Mouse (Mus musculus) lung, embryonic 15.5 days (tissue): ENCODE results near the gene Gpr45. TPM values are rescaled to one million over a fixed set of nuclear protein-coding genes. Genes with fewer than 3 reads are reported as not detected.
A peak's percentile ranks its signal among the peaks of the same experiment; 100 is the strongest.
"Not testable (repeated sequence)": the region's sequence is repeated elsewhere in the genome, so short reads cannot be mapped to it uniquely, and the experiment has no call there.

Experiments
- ATAC-seq: fragments of 200-750 bp; cut with Nextera tagmentation; 2 replicates; pipeline ENCODE4 v1.8.0; 2017; ENCODE audit warnings: moderate number of reproducible peaks, borderline replicate concordance; ENCODE audit not compliant: low FRiP score, low TSS enrichment; ENCODE audit errors: extremely low read depth
- H3K27ac ChIP-seq: fragments of 300-500 bp; sonication (generic); 2 replicates; pipeline ENCODE4 v1.5.1; 2015; ENCODE audit warnings: moderate library complexity, mild to moderate bottlenecking, inconsistent platforms
- H3K27me3 ChIP-seq: fragments of 300-500 bp; sonication (generic); 2 replicates; pipeline ENCODE4 v1.6.1; 2015; ENCODE audit warnings: inconsistent platforms
- H3K36me3 ChIP-seq: fragments of 300-500 bp; sonication (generic); 2 replicates; pipeline ENCODE4 v1.6.1; 2015; ENCODE audit warnings: inconsistent platforms
- H3K4me1 ChIP-seq: fragments of 300-500 bp; sonication (generic); 2 replicates; pipeline ENCODE4 v1.6.1; 2015; ENCODE audit warnings: inconsistent platforms
- H3K4me2 ChIP-seq: fragments of 300-500 bp; sonication (generic); 2 replicates; pipeline ENCODE4 v1.6.1; 2015; ENCODE audit warnings: inconsistent platforms, mild to moderate bottlenecking, moderate library complexity
- H3K4me3 ChIP-seq: fragments of 300-500 bp; sonication (generic); 2 replicates; pipeline ENCODE4 v1.5.1; 2015; ENCODE audit warnings: mild to moderate bottlenecking, inconsistent platforms
- H3K9ac ChIP-seq: fragments of 300-500 bp; sonication (generic); 2 replicates; pipeline ENCODE4 v1.6.1; 2015; ENCODE audit warnings: inconsistent platforms
- H3K9me3 ChIP-seq: fragments of 300-500 bp; sonication (generic); 2 replicates; pipeline ENCODE4 v1.6.1; 2016; ENCODE audit warnings: inconsistent platforms
- WGBS: fragments of 180-500 bp; shearing (Covaris S2); methylation state at CpG from one replicate; pipeline ENCODE4 v1.1.7; 2015; 5-methylcytosine and 5-hydroxymethylcytosine counted together
- polyA plus RNA-seq: library from polyadenylated mRNA; unstranded; fragments of >200 nt; fragmentation: Nextera tagmentation; extraction: Ambion mirVana; gene quantifications from 2 replicates; pipeline ENCODE4 v1.2.1, GENCODE M21; 2015

The Gpr45 gene
- polyA plus RNA-seq, 1 experiment from 2014 or later = 3.6 TPM

GRCm38 (mm10) chr1:42983082-42983771 lies 30.6 kb downstream of the Gpr45 start:
- no peaks in the 10 kb centered on the region for H3K36me3 ChIP-seq
- WGBS = 39% methylated on average over 8 of the region's 8 CpGs

GRCm38 (mm10) chr1:42984119-42984518 lies 31.4 kb downstream of the Gpr45 start:
- WGBS = 74% methylated on average over 3 of the region's 3 CpGs
- Histone ChIP-seq H3K36me3 (no peaks in the 10 kb centered on the region), H3K27ac (no peak overlapping the region), H3K4me3 (no peak overlapping the region), H3K27me3 (no peaks in the 10 kb centered on the region), H3K4me1 (no peaks in the 10 kb centered on the region), H3K9ac (no peak overlapping the region), H3K9me3 (no peaks in the 10 kb centered on the region), H3K4me2 (no peak overlapping the region)
- ATAC-seq = no peak

More at GRCm38 (mm10) chr1:42983082-42983771, 30.6 kb downstream of the Gpr45 start:
- H3K9ac ChIP-seq = no peak overlapping the region
- no peak for ATAC-seq
- no peaks in the 10 kb centered on the region for H3K9me3 ChIP-seq
- H3K27me3 ChIP-seq = no peaks in the 10 kb centered on the region
- no peak overlapping the region for H3K4me3 ChIP-seq
- H3K4me1 ChIP-seq = no peaks in the 10 kb centered on the region
- no peak overlapping the region for H3K27ac ChIP-seq
- no peak overlapping the region for H3K4me2 ChIP-seq

GRCm38 (mm10) chr1:42988996-42989395 lies 36.3 kb downstream of the Gpr45 start:
- Histone ChIP-seq H3K4me2 (no peak overlapping the region), H3K27ac (no peak overlapping the region), H3K9ac (no peak overlapping the region), H3K36me3 (no peaks in the 10 kb centered on the region), H3K27me3 (no peaks in the 10 kb centered on the region), H3K4me1 (no peaks in the 10 kb centered on the region), H3K9me3 (no peaks in the 10 kb centered on the region), H3K4me3 (no peak overlapping the region)
- 77% methylated on average over 2 of the region's 2 CpGs for WGBS
- no peak for ATAC-seq

GRCm38 (mm10) chr1:43006051-43006514 lies 53.4 kb downstream of the Gpr45 start:
- Histone ChIP-seq H3K27me3 (no peaks in the 10 kb centered on the region), H3K4me2 (no peak overlapping the region), H3K9ac (no peak overlapping the region), H3K36me3 (no peaks in the 10 kb centered on the region), H3K27ac (no peak overlapping the region), H3K4me3 (no peak overlapping the region), H3K4me1 (no peaks in the 10 kb centered on the region), H3K9me3 (no peaks in the 10 kb centered on the region)
- 26% methylated on average over 13 of the region's 13 CpGs for WGBS
- ATAC-seq = peak; percentile 11; the same call in 1 of the 2 replicates

GRCm38 (mm10) chr1:43006524-43006923 lies 53.9 kb downstream of the Gpr45 start:
- Histone ChIP-seq H3K4me3 (no peak overlapping the region), H3K27ac (no peak overlapping the region), H3K9me3 (no peaks in the 10 kb centered on the region), H3K4me2 (no peak overlapping the region), H3K4me1 (no peaks in the 10 kb centered on the region), H3K36me3 (no peaks in the 10 kb centered on the region), H3K9ac (no peak overlapping the region), H3K27me3 (no peaks in the 10 kb centered on the region)
- no peak for ATAC-seq
- 63% methylated on average over 4 of the region's 4 CpGs for WGBS

- Histone ChIP-seq H3K36me3 (no peaks in the 10 kb centered on the region), H3K27me3 (no peaks in the 10 kb centered on the region), H3K4me1 (no peaks in the 10 kb centered on the region), H3K9ac (no peak overlapping the region), H3K4me3 (no peak overlapping the region), H3K27ac (no peak overlapping the region), H3K9me3 (no peaks in the 10 kb centered on the region), H3K4me2 (no peak overlapping the region)
- 89% methylated on average over 4 of the region's 4 CpGs for WGBS
- ATAC-seq = no peak
Measured at GRCm38 (mm10) chr1:43010461-43010860, 57.8 kb downstream of the Gpr45 start.

- H3K27me3 ChIP-seq, H3K4me2 ChIP-seq, H3K27ac ChIP-seq, H3K4me3 ChIP-seq, H3K9me3 ChIP-seq, H3K4me1 ChIP-seq, ATAC-seq, H3K9ac ChIP-seq, H3K36me3 ChIP-seq: not testable (repeated sequence)
- 77% methylated on average over 7 of the region's 7 CpGs for WGBS
Measured at GRCm38 (mm10) chr1:43015153-43015685, 62.5 kb downstream of the Gpr45 start.

GRCm38 (mm10) chr1:43036014-43036413 lies 83.3 kb downstream of the Gpr45 start:
- WGBS = 82% methylated on average over 7 of the region's 7 CpGs

GRCm38 (mm10) chr1:43042271-43042670 lies 89.6 kb downstream of the Gpr45 start:
- ATAC-seq = no peak
- Histone ChIP-seq H3K36me3 (no peaks in the 10 kb centered on the region), H3K9me3 (no peaks in the 10 kb centered on the region), H3K4me3 (no peak overlapping the region), H3K4me1 (peaks cover 17% of the 10 kb centered on the region; the same call in 1 of the 2 replicates), H3K4me2 (no peak overlapping the region), H3K27me3 (no peaks in the 10 kb centered on the region), H3K9ac (no peak overlapping the region), H3K27ac (no peak overlapping the region)
- 19% methylated on average over 6 of the region's 6 CpGs for WGBS

More at GRCm38 (mm10) chr1:43036014-43036413, 83.3 kb downstream of the Gpr45 start:
- no peak overlapping the region for H3K4me2 ChIP-seq
- H3K9ac ChIP-seq = no peak overlapping the region
- no peak overlapping the region for H3K27ac ChIP-seq
- no peaks in the 10 kb centered on the region for H3K36me3 ChIP-seq
- H3K4me3 ChIP-seq = no peak overlapping the region
- no peaks in the 10 kb centered on the region for H3K4me1 ChIP-seq
- no peaks in the 10 kb centered on the region for H3K27me3 ChIP-seq
- H3K9me3 ChIP-seq = no peaks in the 10 kb centered on the region
- no peak for ATAC-seq

GRCm38 (mm10) chr1:43045204-43045982 lies 92.7 kb downstream of the Gpr45 start:
- Histone ChIP-seq H3K27me3 (no peaks in the 10 kb centered on the region), H3K4me3 (no peak overlapping the region), H3K9ac (no peak overlapping the region), H3K27ac (no peak overlapping the region), H3K4me2 (no peak overlapping the region), H3K36me3 (no peaks in the 10 kb centered on the region), H3K4me1 (peaks cover 20% of the 10 kb centered on the region; the same call in 1 of the 2 replicates), H3K9me3 (no peaks in the 10 kb centered on the region)
- WGBS = 59% methylated on average over 14 of the region's 14 CpGs
- no peak for ATAC-seq

GRCm38 (mm10) chr1:43046990-43047389 lies 94.3 kb downstream of the Gpr45 start:
- H3K4me2 ChIP-seq = no peak overlapping the region; the same call in 1 of the 2 replicates
- H3K4me1 ChIP-seq = peaks cover 17% of the 10 kb centered on the region; the same call in 1 of the 2 replicates
- no peak for ATAC-seq
- peaks cover 9% of the 10 kb centered on the region; the same call in 1 of the 2 replicates for H3K36me3 ChIP-seq
- H3K9me3 ChIP-seq = no peaks in the 10 kb centered on the region
- H3K9ac ChIP-seq = no peak overlapping the region
- 51% methylated on average over 2 of the region's 2 CpGs for WGBS
- H3K4me3 ChIP-seq = no peak overlapping the region
- H3K27ac ChIP-seq = no peak overlapping the region
- H3K27me3 ChIP-seq = no peaks in the 10 kb centered on the region

- H3K27me3 ChIP-seq = no peaks in the 10 kb centered on the region
- no peaks in the 10 kb centered on the region for H3K9me3 ChIP-seq
- 85% methylated on average over 10 of the region's 10 CpGs for WGBS
- H3K9ac ChIP-seq = no peak overlapping the region
- H3K27ac ChIP-seq = 0 out of 2 replicates have a peak overlapping the region, but pooled peaks have one; percentile 6
- no peak for ATAC-seq
- H3K36me3 ChIP-seq = peaks cover 13% of the 10 kb centered on the region; the same call in 1 of the 2 replicates
- H3K4me1 ChIP-seq = peaks cover 13% of the 10 kb centered on the region; the same call in 1 of the 2 replicates
- no peak overlapping the region for H3K4me2 ChIP-seq
- H3K4me3 ChIP-seq = no peak overlapping the region
Measured at GRCm38 (mm10) chr1:43047811-43048210, 95.1 kb downstream of the Gpr45 start.
